Mouse (Mus musculus): ENCODE data around the gene Amigo3. TPM values are rescaled to one million over a fixed set of nuclear protein-coding genes. Genes with fewer than 3 reads are reported as not detected.

Gene Amigo3
- polyA plus RNA-seq, 1 experiment from 2014 or later = 3.6 TPM

DNA sequence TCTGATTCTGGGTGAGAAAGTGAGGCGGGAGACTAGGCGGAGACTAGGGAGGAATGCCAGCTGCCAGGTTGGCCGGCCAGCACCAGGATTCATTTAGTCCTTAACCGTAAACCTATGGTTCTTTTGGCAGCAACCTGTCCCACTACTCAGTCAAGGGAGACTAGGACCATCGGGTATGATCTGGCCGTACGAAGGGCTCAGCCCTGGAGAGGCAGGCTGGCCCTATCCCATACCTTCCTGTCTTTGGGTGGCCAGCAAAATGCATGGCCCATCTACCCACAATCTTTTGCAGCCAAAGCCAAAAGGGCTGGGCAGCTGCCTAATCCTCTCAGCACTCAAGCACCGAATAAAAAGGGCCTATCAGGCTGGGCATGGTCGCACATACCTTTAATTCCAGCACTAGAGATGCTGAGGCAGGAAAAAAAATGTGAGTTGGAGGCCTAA lies 19.5 kb downstream of the Amigo3 start:
- no peaks in the 10 kb centered on the region for H3K9me3 ChIP-seq
- no peak overlapping the region for H3K4me3 ChIP-seq (replicated peaks)
- peak overlapping the region; percentile 63; the same call in 1 of the 2 replicates for H3K27ac ChIP-seq
- no peak overlapping the region for H3K4me2 ChIP-seq
- H3K36me3 ChIP-seq (replicated peaks) = peaks cover 22% of the 10 kb centered on the region
- ATAC-seq (ENCODE audit: low FRiP score) = no peak
- WGBS = 61% methylated on average over 9 of the region's 9 CpGs
- H3K9ac ChIP-seq = no peak overlapping the region
- no peaks in the 10 kb centered on the region for H3K27me3 ChIP-seq
- no peaks in the 10 kb centered on the region for H3K4me1 ChIP-seq

DNA sequence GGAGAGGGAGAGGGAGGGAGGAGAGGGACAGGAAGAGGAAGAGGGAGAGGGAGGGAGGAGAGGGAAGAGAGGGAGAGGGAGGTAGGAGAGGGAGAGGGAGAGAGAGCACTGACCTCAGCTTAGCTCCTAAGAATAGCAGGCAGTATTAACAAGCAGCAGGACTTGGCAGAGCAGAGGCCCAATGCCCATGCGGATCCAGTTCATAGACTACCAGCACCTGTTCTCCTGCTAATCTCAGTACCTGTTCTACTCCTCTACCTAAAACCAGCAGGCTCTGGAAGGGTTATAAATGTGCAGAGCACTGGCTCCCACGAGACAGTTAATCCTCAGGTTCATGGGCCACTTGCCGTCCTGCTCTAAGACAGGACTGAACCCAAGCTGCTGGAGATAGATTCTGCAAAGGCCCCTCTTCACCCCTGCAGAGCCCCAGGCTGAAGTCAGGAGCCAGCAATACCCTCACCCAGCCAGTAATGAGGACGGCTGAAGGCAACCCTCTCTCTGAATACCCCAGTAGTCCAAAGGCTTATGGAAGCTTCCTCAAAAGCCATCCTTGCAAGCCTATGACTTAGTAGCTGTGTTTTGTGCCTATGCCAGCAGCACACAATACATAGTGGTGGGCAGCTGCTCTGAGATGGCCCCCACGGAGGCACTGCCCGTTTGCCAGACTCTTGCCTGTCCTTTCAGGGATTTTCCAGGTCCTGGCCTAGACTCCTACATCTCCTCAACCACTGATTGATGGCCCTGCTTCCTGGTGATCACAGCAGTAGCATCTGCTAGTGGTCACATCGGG lies 20.4 kb downstream of the Amigo3 start:
- no peaks in the 10 kb centered on the region for H3K27me3 ChIP-seq
- peaks cover 7% of the 10 kb centered on the region for H3K4me1 ChIP-seq
- WGBS = 68% methylated on average over 7 of the region's 7 CpGs
- no peak for ATAC-seq (ENCODE audit: low FRiP score)
- no peak overlapping the region for H3K4me2 ChIP-seq
- H3K27ac ChIP-seq = no peak overlapping the region
- no peak overlapping the region for H3K4me3 ChIP-seq (replicated peaks)
- peaks cover 22% of the 10 kb centered on the region for H3K36me3 ChIP-seq (replicated peaks)
- H3K9ac ChIP-seq = no peak overlapping the region
- H3K9me3 ChIP-seq = no peaks in the 10 kb centered on the region

DNA sequence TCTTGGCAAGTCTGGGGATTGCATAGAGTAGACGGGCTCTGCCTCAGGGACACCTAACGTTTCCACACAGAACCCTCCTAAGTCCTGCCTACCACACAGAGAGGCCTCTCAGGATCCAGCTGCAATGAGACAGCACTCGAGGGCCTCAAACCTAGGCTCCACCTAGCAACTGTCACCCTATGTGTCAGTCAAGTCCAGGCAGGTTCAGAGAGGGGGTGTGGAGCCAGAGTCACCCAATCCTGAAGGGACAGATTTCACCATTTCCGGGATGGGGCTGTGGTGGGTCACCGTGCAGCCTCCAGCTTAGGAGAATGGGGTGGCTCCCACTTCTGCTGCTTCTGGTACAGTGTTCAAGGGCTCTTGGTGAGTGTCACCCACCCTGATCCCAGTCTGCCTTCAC lies 27.2 kb downstream of the Amigo3 start, which contains the start of gene Mst1:
Gene Mst1 (plus strand): TSS at position 269 of the 400 bp plus-strand sequence.
- peaks cover 46% of the 10 kb centered on the region for H3K27me3 ChIP-seq
- H3K36me3 ChIP-seq (replicated peaks) = peaks cover 13% of the 10 kb centered on the region
- 0 out of 2 replicates have a peak within 1 kb of the TSS, but pooled peaks have one; percentile 5 for H3K27ac ChIP-seq
- H3K4me2 ChIP-seq = peak within 1 kb of the TSS; percentile 90
- H3K4me3 ChIP-seq (replicated peaks) = peak within 1 kb of the TSS; percentile 78
- peak within 1 kb of the TSS; percentile 91 for H3K9ac ChIP-seq
- no peak for ATAC-seq (ENCODE audit: low FRiP score)
- peaks cover 21% of the 10 kb centered on the region for H3K4me1 ChIP-seq
- WGBS = 76% methylated on average over 5 of the region's 5 CpGs
- no peaks in the 10 kb centered on the region for H3K9me3 ChIP-seq

DNA sequence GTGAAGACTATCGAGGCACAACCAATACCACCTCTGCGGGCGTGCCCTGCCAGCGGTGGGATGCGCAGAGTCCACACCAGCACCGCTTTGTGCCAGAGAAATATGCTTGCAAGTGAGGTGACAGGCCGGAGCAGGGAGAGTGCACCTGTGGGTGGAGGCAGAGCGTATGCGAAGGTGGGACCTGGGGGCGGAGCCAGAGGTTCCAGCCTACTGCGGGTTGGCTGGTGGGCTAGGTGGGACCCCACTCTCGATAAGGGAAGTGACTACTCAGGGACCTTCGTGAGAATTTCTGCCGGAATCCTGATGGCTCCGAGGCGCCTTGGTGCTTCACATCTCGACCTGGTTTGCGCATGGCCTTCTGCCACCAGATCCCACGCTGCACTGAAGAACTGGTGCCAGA lies 29.6 kb downstream of the Amigo3 start:
- H3K9ac ChIP-seq = peak overlapping the region; percentile 7; the same call in 1 of the 2 replicates
- H3K36me3 ChIP-seq (replicated peaks) = peaks cover 37% of the 10 kb centered on the region
- ATAC-seq (ENCODE audit: low FRiP score) = no peak
- H3K27me3 ChIP-seq = peaks cover 46% of the 10 kb centered on the region
- 5% methylated on average over 19 of the region's 19 CpGs for WGBS
- H3K4me2 ChIP-seq = peak overlapping the region; percentile 10; the same call in 1 of the 2 replicates
- no peaks in the 10 kb centered on the region for H3K9me3 ChIP-seq
- H3K4me1 ChIP-seq = peaks cover 21% of the 10 kb centered on the region
- H3K27ac ChIP-seq = no peak overlapping the region
- peak overlapping the region; percentile 10 for H3K4me3 ChIP-seq (replicated peaks)

DNA sequence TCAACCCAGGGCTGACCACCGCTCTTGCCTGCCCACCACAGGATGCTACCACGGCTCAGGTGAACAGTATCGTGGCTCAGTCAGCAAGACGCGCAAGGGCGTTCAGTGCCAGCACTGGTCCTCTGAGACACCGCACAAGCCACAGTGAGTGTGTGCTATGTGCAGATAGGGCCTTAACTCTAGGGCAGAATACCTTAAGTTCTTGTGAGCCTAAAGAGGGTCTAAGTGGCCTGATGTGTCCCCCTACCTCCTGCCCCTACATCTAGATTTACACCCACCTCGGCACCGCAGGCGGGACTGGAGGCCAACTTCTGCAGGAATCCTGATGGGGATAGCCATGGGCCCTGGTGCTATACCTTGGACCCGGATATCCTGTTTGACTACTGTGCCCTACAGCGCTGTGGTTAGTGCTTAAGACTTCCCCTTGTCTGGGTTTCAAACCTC lies 30.1 kb downstream of the Amigo3 start, which contains the start of gene Rnf123:
Gene Rnf123 (minus strand): TSS at position 359 of the 444 bp plus-strand sequence.
- Histone ChIP-seq H3K4me3 (replicated peaks) (peak within 1 kb of the TSS; percentile 10), H3K4me1 (peaks cover 18% of the 10 kb centered on the region), H3K27me3 (peaks cover 46% of the 10 kb centered on the region), H3K4me2 (peak within 1 kb of the TSS; percentile 10; the same call in 1 of the 2 replicates), H3K9me3 (no peaks in the 10 kb centered on the region), H3K36me3 (replicated peaks) (peaks cover 41% of the 10 kb centered on the region), H3K9ac (peak within 1 kb of the TSS; percentile 7; the same call in 1 of the 2 replicates), H3K27ac (no peak within 1 kb of the TSS)
- no peak for ATAC-seq (ENCODE audit: low FRiP score)
- WGBS = 34% methylated on average over 12 of the region's 12 CpGs

DNA sequence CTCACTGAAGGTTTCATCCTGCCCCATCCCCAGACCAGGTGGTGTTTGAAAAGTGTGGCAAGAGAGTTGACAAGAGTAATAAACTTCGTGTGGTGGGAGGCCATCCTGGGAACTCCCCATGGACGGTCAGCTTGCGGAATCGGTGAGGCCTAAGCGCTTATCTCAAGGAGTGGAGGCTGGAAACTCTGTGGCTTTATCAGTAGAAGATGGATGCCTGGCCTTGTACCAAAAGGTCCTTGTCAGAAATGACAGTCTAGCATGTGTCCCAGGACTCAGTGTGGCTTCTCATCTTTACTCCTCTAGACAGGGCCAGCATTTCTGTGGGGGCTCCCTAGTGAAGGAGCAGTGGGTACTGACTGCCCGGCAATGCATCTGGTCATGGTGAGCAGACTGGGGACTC lies 30.6 kb downstream of the Amigo3 start:
- H3K36me3 ChIP-seq (replicated peaks) = peaks cover 47% of the 10 kb centered on the region
- no peaks in the 10 kb centered on the region for H3K9me3 ChIP-seq
- WGBS = 81% methylated on average over 6 of the region's 6 CpGs
- no peak overlapping the region for H3K4me2 ChIP-seq
- peaks cover 12% of the 10 kb centered on the region for H3K4me1 ChIP-seq
- no peak for ATAC-seq (ENCODE audit: low FRiP score)
- peaks cover 46% of the 10 kb centered on the region for H3K27me3 ChIP-seq
- no peak overlapping the region for H3K9ac ChIP-seq
- H3K27ac ChIP-seq = no peak overlapping the region
- no peak overlapping the region for H3K4me3 ChIP-seq (replicated peaks)

DNA sequence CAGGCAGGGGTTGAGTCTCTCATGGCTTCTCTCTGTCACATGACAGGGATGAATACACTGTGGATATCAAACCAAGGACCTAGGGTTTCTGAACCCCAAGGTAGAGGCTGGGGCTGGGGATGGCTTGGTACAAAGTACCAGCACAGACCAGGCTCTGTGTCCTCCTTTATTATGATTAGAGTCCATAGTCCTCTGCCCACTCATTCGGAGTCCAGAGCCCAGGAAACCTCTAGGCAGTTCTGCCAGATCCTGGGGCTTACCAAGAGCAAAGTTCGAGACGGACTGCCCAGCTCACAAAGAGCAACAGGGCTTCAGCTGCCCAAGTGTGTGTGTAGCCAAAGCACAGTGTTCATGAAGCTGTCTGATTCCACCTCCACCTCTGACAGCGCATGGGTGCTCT lies 32.3 kb downstream of the Amigo3 start:
- no peak for ATAC-seq (ENCODE audit: low FRiP score)
- no peaks in the 10 kb centered on the region for H3K9me3 ChIP-seq
- H3K4me3 ChIP-seq (replicated peaks) = no peak overlapping the region
- H3K4me2 ChIP-seq = no peak overlapping the region
- 0 out of 2 replicates have a peak, but pooled peaks cover 5% of the 10 kb centered on the region for H3K4me1 ChIP-seq
- H3K27me3 ChIP-seq = peaks cover 44% of the 10 kb centered on the region
- no peak overlapping the region; the same call in 1 of the 2 replicates for H3K9ac ChIP-seq
- peaks cover 63% of the 10 kb centered on the region for H3K36me3 ChIP-seq (replicated peaks)
- WGBS = 97% methylated on average over 4 of the region's 4 CpGs
- H3K27ac ChIP-seq = no peak overlapping the region

DNA sequence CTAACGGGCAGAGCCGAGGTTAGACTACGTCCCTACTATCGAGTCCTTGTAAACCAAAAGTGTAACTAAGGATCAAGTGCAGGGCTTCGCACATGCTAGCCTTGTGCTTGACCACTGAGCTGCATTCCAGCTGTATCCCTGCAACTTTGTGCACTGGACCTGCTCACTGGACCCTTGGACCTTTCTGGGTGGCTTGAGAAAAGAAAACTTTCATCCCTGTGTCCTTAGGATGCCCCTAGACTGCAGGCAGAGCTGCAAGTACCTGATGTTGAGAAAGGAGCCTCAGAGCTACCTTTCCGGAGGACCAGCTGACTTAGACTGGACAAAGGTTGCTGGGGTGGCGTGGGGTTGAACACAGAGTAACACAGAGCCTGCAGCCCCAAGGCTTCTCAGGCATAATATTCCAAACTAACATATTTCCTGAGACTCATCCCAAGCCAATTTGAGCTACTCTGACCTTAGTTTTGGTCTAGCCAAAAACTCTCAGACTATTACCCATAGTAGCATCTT lies 37.7 kb downstream of the Amigo3 start:
- Histone ChIP-seq H3K27ac (no peak overlapping the region), H3K36me3 (replicated peaks) (peaks cover 71% of the 10 kb centered on the region), H3K4me1 (peaks cover 20% of the 10 kb centered on the region), H3K9me3 (no peaks in the 10 kb centered on the region), H3K4me2 (no peak overlapping the region), H3K9ac (no peak overlapping the region), H3K27me3 (no peaks in the 10 kb centered on the region), H3K4me3 (replicated peaks) (no peak overlapping the region)
- WGBS = 97% methylated on average over 7 of the region's 7 CpGs
- ATAC-seq (ENCODE audit: low FRiP score) = no peak

DNA sequence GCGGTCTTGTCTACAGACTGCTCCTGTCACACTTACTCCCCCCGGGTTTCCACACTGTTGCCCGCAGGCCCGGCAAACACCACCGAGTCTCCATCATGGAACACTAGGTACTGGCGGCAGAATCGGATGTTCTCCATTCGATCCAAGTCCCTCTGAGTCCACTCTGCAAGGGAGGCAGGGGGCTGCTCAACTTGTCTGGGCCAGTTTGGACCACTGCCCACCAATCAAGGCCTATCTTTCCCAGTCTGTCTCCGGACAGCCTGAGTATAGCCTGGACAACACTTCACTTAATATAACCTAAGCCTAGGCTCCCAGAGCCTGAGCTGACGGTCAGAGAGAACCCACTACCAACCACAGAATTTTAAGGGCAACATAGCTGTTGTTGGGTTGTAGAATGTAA lies 40.6 kb downstream of the Amigo3 start:
- H3K4me2 ChIP-seq = peak overlapping the region; percentile 97
- peak overlapping the region; percentile 81 for H3K9ac ChIP-seq
- H3K4me1 ChIP-seq = peaks cover 22% of the 10 kb centered on the region
- H3K27ac ChIP-seq = peak overlapping the region; percentile 79; the same call in 1 of the 2 replicates
- no peaks in the 10 kb centered on the region for H3K27me3 ChIP-seq
- ATAC-seq (ENCODE audit: low FRiP score) = no peak
- H3K9me3 ChIP-seq = no peaks in the 10 kb centered on the region
- 77% methylated on average over 10 of the region's 10 CpGs for WGBS
- peak overlapping the region; percentile 74 for H3K4me3 ChIP-seq (replicated peaks)
- peaks cover 42% of the 10 kb centered on the region for H3K36me3 ChIP-seq (replicated peaks)

DNA sequence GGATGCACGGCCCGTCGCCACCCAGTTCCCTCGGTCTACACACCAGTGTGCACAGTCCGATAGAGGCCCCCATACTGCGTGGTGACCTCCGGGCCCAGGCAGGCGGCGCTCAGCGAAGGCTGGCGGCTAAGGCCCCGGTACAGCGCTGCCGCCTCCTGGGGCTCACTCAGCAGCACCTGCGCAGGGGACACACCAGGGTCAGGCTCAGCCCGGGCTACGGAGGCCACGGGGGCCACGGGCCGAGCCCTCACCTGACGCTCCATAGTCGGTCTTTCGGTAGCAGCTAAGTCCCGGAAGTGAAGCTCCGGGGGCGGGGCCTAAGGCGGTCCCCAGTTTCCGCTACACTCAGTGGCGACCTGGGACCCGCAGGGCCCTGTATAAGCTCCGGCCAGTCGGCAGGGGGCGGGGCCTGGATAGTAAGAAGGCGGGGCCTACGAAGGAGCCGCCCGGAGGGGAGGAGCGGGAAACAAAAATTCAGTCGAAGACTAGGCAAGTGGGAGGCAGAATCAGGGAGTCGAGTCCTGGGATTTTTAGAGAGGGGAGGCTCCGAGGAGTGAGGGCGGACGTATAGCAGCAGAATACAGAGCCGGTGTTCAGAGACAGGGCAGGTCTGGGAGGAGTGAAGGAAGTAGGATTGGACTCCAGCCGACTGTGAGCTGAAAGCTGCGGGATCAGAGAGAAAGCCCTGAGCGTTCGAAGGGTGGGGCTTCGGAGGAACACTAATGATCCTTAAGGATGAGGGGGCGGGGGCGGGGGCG lies 41.4 kb downstream of the Amigo3 start, which contains the start of gene Apeh:
Gene Apeh (minus strand): TSS at position 423 of the 758 bp plus-strand sequence.
- Histone ChIP-seq H3K9me3 (no peaks in the 10 kb centered on the region), H3K4me2 (peak within 1 kb of the TSS; percentile 97), H3K36me3 (replicated peaks) (peaks cover 39% of the 10 kb centered on the region), H3K9ac (peak within 1 kb of the TSS; percentile 81), H3K27ac (peak within 1 kb of the TSS; percentile 79), H3K27me3 (no peaks in the 10 kb centered on the region), H3K4me1 (peaks cover 22% of the 10 kb centered on the region), H3K4me3 (replicated peaks) (peak within 1 kb of the TSS; percentile 74)
- WGBS = 0% methylated on average over 52 of the region's 52 CpGs
- ATAC-seq (ENCODE audit: low FRiP score) = peak; percentile 95

DNA sequence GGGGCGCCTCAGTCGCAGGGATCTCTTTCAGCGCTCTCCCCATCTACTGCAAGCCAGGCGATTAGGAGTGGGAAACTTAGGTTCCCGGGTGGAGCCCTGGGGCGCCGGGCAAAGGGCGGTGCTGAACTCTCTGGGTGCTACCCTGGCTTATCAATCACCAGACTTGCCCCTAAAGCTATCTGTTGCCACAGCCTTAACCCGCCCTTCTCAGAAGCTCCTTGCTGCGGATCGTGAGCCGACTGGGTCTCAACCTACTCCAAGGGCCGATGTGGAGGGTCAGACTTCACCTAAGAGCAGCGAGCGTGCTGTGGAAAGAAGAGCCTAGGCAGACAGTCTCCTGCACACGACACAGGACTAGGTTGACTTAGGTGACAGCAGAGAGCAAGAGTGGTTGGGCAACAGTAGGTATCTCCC lies 42.0 kb downstream of the Amigo3 start:
- Histone ChIP-seq H3K4me1 (peaks cover 22% of the 10 kb centered on the region), H3K27ac (peak overlapping the region; percentile 79), H3K9ac (peak overlapping the region; percentile 81), H3K9me3 (no peaks in the 10 kb centered on the region), H3K4me3 (replicated peaks) (peak overlapping the region; percentile 74), H3K36me3 (replicated peaks) (peaks cover 35% of the 10 kb centered on the region), H3K27me3 (no peaks in the 10 kb centered on the region), H3K4me2 (peak overlapping the region; percentile 97)
- 0% methylated on average over 16 of the region's 16 CpGs for WGBS
- ATAC-seq (ENCODE audit: low FRiP score) = peak; percentile 10

DNA sequence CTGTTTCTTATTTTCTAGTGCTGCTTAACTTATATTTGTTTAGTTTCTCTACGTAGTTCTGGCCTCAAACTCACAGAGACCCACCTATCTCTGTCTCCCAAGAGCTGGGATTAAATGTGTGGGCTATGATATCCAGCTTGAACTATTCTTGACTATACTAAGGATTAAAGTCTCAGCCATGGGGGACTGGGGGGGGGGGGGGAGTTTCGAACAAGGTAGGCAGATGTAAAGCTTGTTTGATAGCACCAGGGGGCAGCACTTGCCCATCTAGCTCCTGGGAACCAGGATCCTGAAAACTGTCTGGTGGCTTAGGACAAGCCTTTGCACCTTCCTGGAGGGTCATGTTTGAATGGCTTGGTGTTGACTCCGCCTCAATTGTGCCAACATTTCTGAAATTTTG lies 42.6 kb downstream of the Amigo3 start:
- ATAC-seq (ENCODE audit: low FRiP score) = no peak
- Histone ChIP-seq H3K9ac (peak overlapping the region; percentile 81), H3K9me3 (no peaks in the 10 kb centered on the region), H3K4me1 (peaks cover 22% of the 10 kb centered on the region), H3K36me3 (replicated peaks) (peaks cover 30% of the 10 kb centered on the region), H3K27ac (no peak overlapping the region), H3K4me3 (replicated peaks) (peak overlapping the region; percentile 74), H3K4me2 (peak overlapping the region; percentile 97), H3K27me3 (no peaks in the 10 kb centered on the region)
- 12% methylated on average over 3 of the region's 3 CpGs for WGBS
